Mouse (Mus musculus) kidney, embryonic 15.5 days (tissue): ENCODE measurements at regions not wholly inside any gene's neighbourhood (a gene's known extent, or its start where the extent isn't known, plus 50 kb on each side); places are given as distances from the start of the nearest gene placed in this dataset.
"Not testable (repeated sequence)": the region's sequence is repeated elsewhere in the genome, so short reads cannot be mapped to it uniquely, and the experiment has no call there.

Source experiments
- ATAC-seq: fragments of 200-750 bp; cut with Nextera tagmentation; replicated peaks from 2 replicates; pipeline ENCODE4 v1.8.0; 2017; ENCODE audit warnings: moderate TSS enrichment; ENCODE audit not compliant: low FRiP score
- H3K27ac ChIP-seq: fragments of 300-500 bp; sonication (generic); 2 replicates; pipeline ENCODE4 v1.5.1; 2015; ENCODE audit warnings: mild to moderate bottlenecking, inconsistent platforms
- H3K27me3 ChIP-seq: fragments of 300-500 bp; sonication (generic); 2 replicates; pipeline ENCODE4 v1.6.1; 2015; ENCODE audit warnings: inconsistent platforms
- H3K36me3 ChIP-seq: fragments of 300-500 bp; sonication (generic); 2 replicates; pipeline ENCODE4 v1.6.1; 2015; ENCODE audit warnings: inconsistent platforms
- H3K4me1 ChIP-seq: fragments of 300-500 bp; sonication (generic); 2 replicates; pipeline ENCODE4 v1.6.1; 2015; ENCODE audit warnings: inconsistent platforms
- H3K4me2 ChIP-seq: fragments of 300-500 bp; sonication (generic); 2 replicates; pipeline ENCODE4 v1.6.1; 2015; ENCODE audit warnings: moderate library complexity, mild to moderate bottlenecking, inconsistent platforms
- H3K4me3 ChIP-seq: fragments of 300-500 bp; sonication (generic); replicated peaks from 2 replicates; pipeline ENCODE4 v1.5.1; 2015; ENCODE audit warnings: mild to moderate bottlenecking, inconsistent platforms
- H3K9ac ChIP-seq: fragments of 300-500 bp; sonication (generic); 2 replicates; pipeline ENCODE4 v1.6.1; 2015; ENCODE audit warnings: mild to moderate bottlenecking, inconsistent platforms
- H3K9me3 ChIP-seq: fragments of 300-500 bp; sonication (generic); replicated peaks from 2 replicates; pipeline ENCODE4 v1.6.1; 2016; ENCODE audit warnings: inconsistent platforms
- WGBS: fragments of 180-500 bp; shearing (Covaris S2); methylation state at CpG from one replicate; pipeline ENCODE4 v1.1.7; 2015; ENCODE audit warnings: mixed read lengths; 5-methylcytosine and 5-hydroxymethylcytosine counted together

DNA sequence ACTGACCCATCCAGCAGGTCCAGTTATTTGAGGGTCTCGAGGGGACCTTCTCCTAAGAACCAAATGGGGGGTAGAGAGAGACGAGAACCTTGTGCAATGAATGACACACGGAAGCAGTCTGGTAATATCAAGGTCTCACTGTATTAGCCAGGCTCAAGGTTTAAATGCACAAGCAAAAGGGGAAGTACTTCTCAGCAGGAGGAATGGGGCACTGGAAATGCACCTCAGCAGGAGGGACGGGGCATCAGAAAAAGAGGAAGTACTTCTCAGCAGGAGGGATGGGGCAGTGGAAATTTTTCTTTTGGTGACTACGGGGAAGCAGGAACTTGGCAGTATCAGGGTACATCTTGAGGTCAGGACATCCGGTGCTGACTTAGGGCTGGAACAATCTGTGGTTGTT, 74.9 kb upstream of the Vmn1r3 start:
- H3K36me3 ChIP-seq, H3K9ac ChIP-seq, H3K4me1 ChIP-seq, H3K27ac ChIP-seq, H3K9me3 ChIP-seq, H3K4me3 ChIP-seq, H3K27me3 ChIP-seq, ATAC-seq, H3K4me2 ChIP-seq: not testable (repeated sequence)
- 82% methylated on average over 6 of the region's 6 CpGs for WGBS

DNA sequence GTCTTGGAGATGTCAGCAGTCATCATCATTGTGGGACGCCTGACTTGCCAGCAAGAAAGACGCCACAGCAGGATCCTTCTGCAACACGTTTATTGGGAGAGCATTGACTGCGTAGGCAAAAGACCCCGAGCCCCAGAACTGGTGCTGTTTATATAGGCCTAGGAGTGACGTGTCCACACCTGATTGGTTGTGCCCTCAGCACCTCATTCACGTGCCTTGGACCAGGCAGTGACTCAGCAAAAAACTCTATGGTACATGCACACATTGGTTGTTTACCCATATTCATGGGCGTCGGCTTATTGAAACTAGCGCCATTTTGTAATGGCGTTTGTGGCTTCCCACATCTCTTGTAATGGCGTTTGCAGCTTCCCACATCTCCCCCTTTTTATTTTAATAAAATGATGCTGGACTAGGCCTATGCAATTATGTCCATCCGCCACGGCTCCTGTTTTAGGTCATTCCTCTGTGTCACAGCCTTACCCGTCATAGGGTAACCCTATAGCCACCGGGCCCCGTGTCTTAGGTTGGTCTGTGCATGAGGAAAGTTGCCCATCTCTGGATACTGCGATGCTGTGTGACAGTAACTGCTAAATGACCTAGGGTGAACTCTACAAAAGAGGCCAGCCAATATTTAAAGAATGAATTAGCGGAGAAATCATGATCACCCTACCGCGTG, 67.6 kb upstream of the Vmn1r3 start:
- not testable (repeated sequence) for ATAC-seq, H3K27me3 ChIP-seq, H3K36me3 ChIP-seq, H3K4me2 ChIP-seq, H3K9ac ChIP-seq, H3K27ac ChIP-seq, H3K4me3 ChIP-seq, H3K4me1 ChIP-seq
- 89% methylated on average over 21 of the region's 21 CpGs for WGBS
- H3K9me3 ChIP-seq, result peaks cover 12% of the 10 kb centered on the region; the same call in 1 of the 2 replicates

DNA sequence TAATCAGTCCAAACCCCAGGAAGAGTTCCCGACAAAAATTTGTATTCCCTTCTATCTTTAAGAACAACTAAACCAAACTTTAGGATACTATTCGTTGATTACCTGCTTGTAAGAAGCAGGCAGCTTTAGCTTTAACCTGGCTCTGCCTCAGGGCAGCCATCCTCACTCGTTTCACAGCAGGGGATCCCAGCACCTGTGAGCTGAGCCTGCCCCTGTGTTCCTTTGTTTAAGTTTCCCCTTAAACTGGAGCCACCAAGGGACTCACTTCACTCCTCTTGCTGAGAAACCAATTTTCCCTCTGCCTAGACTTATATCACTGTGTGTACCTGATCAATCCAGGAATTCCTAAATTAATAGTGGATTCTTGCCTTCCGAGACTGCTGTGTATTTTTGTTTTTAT, 65.1 kb upstream of the Vmn1r3 start:
- H3K9me3 ChIP-seq, H3K36me3 ChIP-seq, H3K27me3 ChIP-seq, H3K4me1 ChIP-seq, ATAC-seq, H3K27ac ChIP-seq, H3K4me2 ChIP-seq, H3K9ac ChIP-seq, H3K4me3 ChIP-seq: not testable (repeated sequence)
- WGBS, result 66% methylated on average over 4 of the region's 4 CpGs

DNA sequence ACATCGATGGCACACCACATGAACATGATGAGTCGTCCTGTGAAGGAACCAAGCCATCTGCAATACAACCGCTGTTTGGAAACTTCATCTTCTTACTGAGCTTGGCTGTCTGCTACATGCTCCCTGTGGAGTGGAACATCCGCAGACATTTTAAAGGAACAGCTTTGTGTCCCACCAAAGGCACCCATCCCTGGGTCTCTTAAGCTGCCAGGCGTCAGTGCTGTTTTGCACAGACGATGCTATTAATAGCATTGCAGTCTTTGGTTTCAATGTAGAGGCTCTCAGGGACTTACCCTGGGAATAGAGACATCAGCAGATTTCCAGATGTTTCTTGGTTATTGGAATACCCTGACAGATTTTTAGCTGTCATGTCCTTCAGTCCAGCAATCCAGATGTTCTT, 56.9 kb upstream of the Vmn1r3 start:
- H3K9me3 ChIP-seq, H3K36me3 ChIP-seq, H3K27me3 ChIP-seq, H3K27ac ChIP-seq, ATAC-seq, H3K4me2 ChIP-seq, H3K4me3 ChIP-seq, H3K4me1 ChIP-seq, H3K9ac ChIP-seq: not testable (repeated sequence)
- WGBS, result 81% methylated on average over 6 of the region's 6 CpGs

DNA sequence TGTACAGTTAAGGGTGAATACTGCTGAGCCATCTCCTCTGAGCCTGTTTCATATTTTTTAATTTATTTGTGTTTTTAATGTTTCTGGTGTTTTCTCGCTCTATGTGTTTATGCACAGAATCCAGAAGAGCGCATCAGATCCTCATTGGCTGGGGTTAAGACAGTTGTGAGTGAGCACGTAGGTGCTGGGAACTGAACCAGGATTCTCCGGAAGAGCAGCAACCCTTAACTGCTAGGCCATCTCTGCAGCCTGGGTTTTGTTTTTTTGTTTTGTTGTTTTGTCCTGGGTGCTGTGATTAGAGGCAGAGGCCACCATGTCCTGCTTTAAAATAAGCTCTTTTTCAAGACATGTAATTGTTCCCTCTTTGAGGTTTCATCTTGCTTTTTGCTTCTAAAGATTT, 56.2 kb upstream of the Vmn1r3 start:
- WGBS, result 76% methylated on average over 4 of the region's 4 CpGs

DNA sequence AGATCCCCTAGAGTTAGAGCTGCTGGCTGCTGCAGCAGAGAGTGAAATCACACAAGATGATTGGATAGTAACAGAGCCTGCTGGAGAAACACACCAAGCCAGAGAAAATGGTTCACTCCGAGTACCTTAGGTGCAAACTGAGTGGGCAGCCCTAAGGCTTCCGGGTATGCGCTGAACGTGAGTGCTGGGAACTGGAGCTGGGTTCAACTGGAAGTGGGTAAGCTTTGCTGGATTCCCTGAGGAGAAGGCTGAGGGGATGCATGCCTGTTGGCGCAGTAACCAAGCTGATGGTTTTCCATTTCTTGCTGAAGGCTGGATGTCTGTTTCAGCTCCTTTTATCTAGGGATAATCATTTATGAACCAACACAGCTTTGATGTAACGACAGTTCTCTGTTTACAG, 53.3 kb upstream of the Vmn1r3 start:
- not testable (repeated sequence) for H3K36me3 ChIP-seq, H3K4me1 ChIP-seq, H3K4me3 ChIP-seq, H3K27ac ChIP-seq, H3K27me3 ChIP-seq, H3K9me3 ChIP-seq, H3K4me2 ChIP-seq, H3K9ac ChIP-seq, ATAC-seq
- WGBS, result 70% methylated on average over 6 of the region's 6 CpGs

More for the DNA sequence above, 56.2 kb upstream of the Vmn1r3 start:
- H3K4me2 ChIP-seq, H3K27me3 ChIP-seq, H3K9me3 ChIP-seq, H3K9ac ChIP-seq, H3K4me1 ChIP-seq, H3K4me3 ChIP-seq, H3K27ac ChIP-seq, H3K36me3 ChIP-seq: not testable (repeated sequence)
- ATAC-seq, result 0 out of 2 replicates have a peak, but pooled peaks have one; percentile 13

DNA sequence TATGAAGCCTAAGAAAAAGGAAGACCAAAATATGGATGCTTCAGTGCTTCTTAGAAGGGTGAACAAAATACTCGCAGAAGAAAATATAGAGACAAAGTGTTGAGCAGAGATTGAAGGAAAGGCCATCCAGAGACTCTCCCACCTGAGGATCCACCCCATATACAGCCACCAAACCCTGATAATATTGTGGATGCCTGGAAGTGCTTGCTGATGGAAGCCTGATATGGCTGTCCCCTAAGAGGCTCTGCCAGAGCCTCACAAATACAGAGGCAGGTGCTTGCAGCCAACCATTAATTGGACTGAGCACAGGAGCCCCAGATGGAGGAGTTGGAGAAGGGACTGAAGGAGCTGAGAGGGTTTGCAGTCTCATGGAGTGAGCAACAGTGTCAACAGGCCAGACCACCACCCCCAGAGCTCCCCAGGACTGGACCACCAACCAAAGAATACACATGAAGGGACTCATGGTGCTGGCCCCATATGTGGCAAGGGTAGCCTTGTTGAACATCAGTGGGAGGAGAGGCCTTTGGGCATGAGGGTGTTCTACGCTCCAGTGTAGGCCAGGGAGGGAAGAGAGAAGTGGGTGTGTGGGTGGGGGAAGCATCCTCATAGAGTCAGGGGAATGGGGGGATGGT, 51.1 kb upstream of the Vmn1r3 start:
- H3K36me3 ChIP-seq, H3K27ac ChIP-seq, H3K4me2 ChIP-seq, H3K4me3 ChIP-seq, H3K4me1 ChIP-seq, H3K9ac ChIP-seq, H3K27me3 ChIP-seq, H3K9me3 ChIP-seq: not testable (repeated sequence)
- 24% methylated on average over 2 of the region's 2 CpGs for WGBS
- peak; percentile 24; the same call in 1 of the 2 replicates for ATAC-seq
